Mouse (Mus musculus): ENCODE data around the gene Rfx2.

- TF ChIP-seq POLR2A (IDR thresholded peaks at IDR 0.05; ENCODE audit: insufficient read length, low read depth) (no peak), CEBPB (IDR thresholded peaks at IDR 0.05; ENCODE audit: insufficient read depth, poor library complexity, severe bottlenecking) (no peak), TCF12 (IDR thresholded peaks at IDR 0.05; ENCODE audit: insufficient read depth, poor library complexity, severe bottlenecking) (no peak), MAX (IDR thresholded peaks at IDR 0.05; ENCODE audit: low read depth) (no peak), POLR2AphosphoS2 (IDR thresholded peaks at IDR 0.05; ENCODE audit: insufficient read length, low read depth) (no peak), REST (IDR thresholded peaks at IDR 0.05; ENCODE audit: insufficient read depth, insufficient read length) (no peak), USF1 (IDR thresholded peaks at IDR 0.05; ENCODE audit: low read depth) (no peak), SRF (IDR thresholded peaks at IDR 0.05; ENCODE audit: control insufficient read depth, insufficient read length, low read depth) (no peak), TCF3 (IDR thresholded peaks at IDR 0.05; ENCODE audit: insufficient read length, low read depth) (no peak), MYOG (IDR thresholded peaks at IDR 0.05; ENCODE audit: control insufficient read depth in 1 of 3, insufficient read depth in 1 of 3, insufficient read length in 2 of 3, low read depth in 2 of 3) (no peak), MYOD1 (IDR thresholded peaks at IDR 0.05; ENCODE audit: control insufficient read depth in 1 of 3, insufficient read length in 2 of 3, low read depth in 2 of 3) (no peak), E2F4 (IDR thresholded peaks at IDR 0.05; ENCODE audit: insufficient read depth) (no peak)
Measured at GRCm38 (mm10) chr17:56818067-56818636, 12.7 kb downstream of the Rfx2 start.

All from myocyte (in vitro differentiated cells).